ENCODE assay signal across 8 mouse cellular contexts in the genomic region with DNA sequence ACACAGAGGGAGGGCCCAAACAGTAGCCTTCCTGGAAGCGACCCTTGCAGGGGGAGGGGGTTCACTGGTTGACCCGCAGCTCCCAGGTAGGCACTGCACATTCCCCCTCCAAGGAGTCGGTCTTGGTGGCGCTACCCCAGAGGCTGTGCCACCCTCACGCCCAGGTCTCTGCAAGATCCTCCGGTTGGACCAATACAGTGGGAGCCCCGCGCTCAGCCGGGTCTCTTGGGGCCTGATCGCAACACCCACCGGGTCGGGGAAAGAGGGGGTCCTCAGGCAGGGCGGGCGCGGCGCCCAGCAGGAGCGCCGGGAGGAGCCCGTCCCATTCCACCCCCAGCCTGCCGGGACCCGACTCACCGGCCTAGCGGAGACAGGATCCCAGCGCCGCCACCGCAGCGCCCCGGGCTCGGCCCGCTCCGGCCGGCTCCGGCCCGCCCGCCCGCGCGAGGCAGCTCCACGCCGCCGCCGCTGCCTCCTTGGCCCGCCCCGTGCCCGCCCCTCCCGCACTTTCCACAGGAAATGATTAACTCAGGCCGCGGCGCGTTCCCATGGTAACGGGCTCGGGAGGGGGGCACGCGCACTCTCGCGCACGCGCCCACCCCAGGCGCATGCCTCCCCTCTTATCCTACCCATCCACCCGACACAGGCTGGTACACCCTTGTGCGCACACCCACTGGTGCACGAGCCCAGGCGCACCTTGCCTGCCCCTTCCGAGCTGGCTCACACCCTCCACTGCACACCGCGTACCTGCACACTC.
DNase-seq lines count a peak whose midpoint lies in the region; ATAC-seq and TF ChIP-seq lines count a peak whose summit lies in the region.

No protein-coding gene starts in this region.

- H3K4me3 ChIP-seq in embryonic facial prominence, embryonic 15.5 days (replicated peaks): peak overlapping the region; percentile 55
- peak overlapping the region; percentile 74 for H3K4me3 ChIP-seq in heart, embryonic 12.5 days
- H3K4me3 ChIP-seq in kidney, embryonic 16.5 days (ENCODE audit: low read length): peak overlapping the region; percentile 70
- peak overlapping the region; percentile 79 for H3K4me3 ChIP-seq in midbrain, postnatal 0 days (ENCODE audit: low read depth, low read length)
- peak overlapping the region; percentile 69 for H3K4me3 ChIP-seq in stomach, embryonic 15.5 days (replicated peaks)

- no peaks in the 10 kb centered on the region for H3K27me3 ChIP-seq in embryonic facial prominence, embryonic 15.5 days
- 0 out of 2 replicates have a peak, but pooled peaks cover 3% of the 10 kb centered on the region for H3K27me3 ChIP-seq in heart, embryonic 12.5 days (replicated peaks)
- H3K27me3 ChIP-seq in kidney, embryonic 16.5 days (ENCODE audit: insufficient read depth, low read length): no peaks in the 10 kb centered on the region
- no peaks in the 10 kb centered on the region; the same call in 1 of the 2 replicates for H3K27me3 ChIP-seq in midbrain, postnatal 0 days (ENCODE audit: insufficient read depth, low read length)
- no peaks in the 10 kb centered on the region for H3K27me3 ChIP-seq in stomach, embryonic 15.5 days (replicated peaks)

- peak overlapping the region; percentile 92 for H3K4me2 ChIP-seq in embryonic facial prominence, embryonic 15.5 days (replicated peaks)
- H3K4me2 ChIP-seq in heart, embryonic 12.5 days: peak overlapping the region; percentile 96
- peak overlapping the region; percentile 88 for H3K4me2 ChIP-seq in kidney, embryonic 16.5 days (replicated peaks; ENCODE audit: low read depth, low read length)
- H3K4me2 ChIP-seq in midbrain, postnatal 0 days (ENCODE audit: low read depth, low read length, poor library complexity, severe bottlenecking): peak overlapping the region; percentile 95
- H3K4me2 ChIP-seq in stomach, embryonic 15.5 days: peak overlapping the region; percentile 88

- WGBS in embryonic facial prominence, embryonic 15.5 days: 2% methylated on average over 51 of the region's 66 CpGs
- under 1% methylated on average over 66 of the region's 66 CpGs for WGBS in heart, embryonic 12.5 days
- WGBS in kidney, embryonic 16.5 days: 1% methylated on average over 41 of the region's 66 CpGs
- WGBS in midbrain, postnatal 0 days: under 1% methylated on average over 46 of the region's 66 CpGs
- under 1% methylated on average over 39 of the region's 66 CpGs for WGBS in stomach, embryonic 15.5 days

- ATAC-seq in embryonic facial prominence, embryonic 15.5 days (ENCODE audit: insufficient number of reproducible peaks, low FRiP score, low TSS enrichment, low read depth): peak; percentile 55
- ATAC-seq in heart, embryonic 12.5 days (ENCODE audit: insufficient number of reproducible peaks, low FRiP score): peak; percentile 68
- ATAC-seq in kidney, embryonic 16.5 days (ENCODE audit: low FRiP score, low TSS enrichment): peak; percentile 78
- ATAC-seq in midbrain, postnatal 0 days (ENCODE audit: low FRiP score): peak; percentile 82
- peak; percentile 60 for ATAC-seq in stomach, embryonic 15.5 days (ENCODE audit: insufficient read depth, low FRiP score, low read depth)

- H3K4me1 ChIP-seq in embryonic facial prominence, embryonic 15.5 days: peaks cover 49% of the 10 kb centered on the region
- peaks cover 56% of the 10 kb centered on the region for H3K4me1 ChIP-seq in heart, embryonic 12.5 days (replicated peaks)
- H3K4me1 ChIP-seq in kidney, embryonic 16.5 days (ENCODE audit: insufficient read depth, low read length): peaks cover 65% of the 10 kb centered on the region
- H3K4me1 ChIP-seq in midbrain, postnatal 0 days (ENCODE audit: insufficient read depth, low read length): peaks cover 26% of the 10 kb centered on the region
- peaks cover 44% of the 10 kb centered on the region for H3K4me1 ChIP-seq in stomach, embryonic 15.5 days

- H3K9ac ChIP-seq in embryonic facial prominence, embryonic 15.5 days: peak overlapping the region; percentile 53
- H3K9ac ChIP-seq in heart, embryonic 12.5 days: peak overlapping the region; percentile 88
- peak overlapping the region; percentile 87 for H3K9ac ChIP-seq in kidney, embryonic 16.5 days (replicated peaks; ENCODE audit: low read length)
- H3K9ac ChIP-seq in midbrain, postnatal 0 days (replicated peaks; ENCODE audit: low read length, poor library complexity, severe bottlenecking): peak overlapping the region; percentile 92
- H3K9ac ChIP-seq in stomach, embryonic 15.5 days: peak overlapping the region; percentile 55

- peak overlapping the region; percentile 29 for H3K27ac ChIP-seq in embryonic facial prominence, embryonic 15.5 days (replicated peaks)
- peak overlapping the region; percentile 69 for H3K27ac ChIP-seq in heart, embryonic 12.5 days (ENCODE audit: poor library complexity, severe bottlenecking)
- peak overlapping the region; percentile 88 for H3K27ac ChIP-seq in kidney, embryonic 16.5 days (ENCODE audit: low read length)
- peak overlapping the region; percentile 77 for H3K27ac ChIP-seq in midbrain, postnatal 0 days (ENCODE audit: low read depth, low read length)
- H3K27ac ChIP-seq in stomach, embryonic 15.5 days: peak overlapping the region; percentile 78

- H3K9me3 ChIP-seq in embryonic facial prominence, embryonic 15.5 days (replicated peaks): no peaks in the 10 kb centered on the region
- no peaks in the 10 kb centered on the region for H3K9me3 ChIP-seq in heart, embryonic 12.5 days (replicated peaks)
- H3K9me3 ChIP-seq in kidney, embryonic 16.5 days (ENCODE audit: low read length): no peaks in the 10 kb centered on the region
- H3K9me3 ChIP-seq in midbrain, postnatal 0 days (ENCODE audit: low read length): no peaks in the 10 kb centered on the region
- no peaks in the 10 kb centered on the region for H3K9me3 ChIP-seq in stomach, embryonic 15.5 days

- no peak for TF ChIP-seq CTCF in midbrain, postnatal 0 days (IDR thresholded peaks at IDR 0.05)

- peak; percentile 35 for DNase-seq in 416B (ENCODE audit: low read depth)
- peak; percentile 47 to 56 for DNase-seq in adrenal gland, postnatal 4 days (ENCODE audit: low spot score in 2 of 2)
- peak; percentile 70 for DNase-seq in liver
- peak; percentile 89 for DNase-seq in midbrain, postnatal 0 days (ENCODE audit: low spot score)

- no peaks in the 10 kb centered on the region for H3K36me3 ChIP-seq in embryonic facial prominence, embryonic 15.5 days
- H3K36me3 ChIP-seq in heart, embryonic 12.5 days: no peaks in the 10 kb centered on the region
- H3K36me3 ChIP-seq in kidney, embryonic 16.5 days (ENCODE audit: insufficient read depth, low read length): no peaks in the 10 kb centered on the region
- no peaks in the 10 kb centered on the region; the same call in 1 of the 2 replicates for H3K36me3 ChIP-seq in midbrain, postnatal 0 days (ENCODE audit: insufficient read depth, low read length)
- H3K36me3 ChIP-seq in stomach, embryonic 15.5 days: no peaks in the 10 kb centered on the region

Comparison
In these comparisons a context has a peak if more than half of its experiments do, and no peak if none do; other contexts are left out.
1. Peak in every context shown above with its lines: DNase-seq, ATAC-seq, H3K4me3 ChIP-seq and H3K27ac ChIP-seq.
2. DNase-seq: peak in every context shown above with its lines; median percentile 89 in midbrain, postnatal 0 days; 70 in liver; 52 in adrenal gland, postnatal 4 days; 35 in 416B.
3. H3K27ac ChIP-seq: peak in every context shown above with its lines; median percentile 88 in kidney, embryonic 16.5 days; 78 in stomach, embryonic 15.5 days; 77 in midbrain, postnatal 0 days; 69 in heart, embryonic 12.5 days; 29 in embryonic facial prominence, embryonic 15.5 days.